Mouse (Mus musculus) testis, adult 2 months (tissue): ENCODE measurements around the gene Fblim1. TPM values are rescaled to one million over a fixed set of nuclear protein-coding genes. Genes with fewer than 3 reads are reported as not detected.

Experiments used
- H3K27ac ChIP-seq: fragments of 200-500 bp; 2 replicates; pipeline ENCODE4 v1.5.1; 2012; ENCODE audit warnings: low read depth, low read length; ENCODE audit not compliant: control insufficient read depth, insufficient read depth
- H3K27me3 ChIP-seq: fragments of 200-500 bp; 2 replicates; pipeline ENCODE4 v1.6.1; 2012; ENCODE audit warnings: mild to moderate bottlenecking, low read length, moderate library complexity; ENCODE audit not compliant: control insufficient read depth, insufficient read depth
- H3K36me3 ChIP-seq: fragments of 200-500 bp; 2 replicates; pipeline ENCODE4 v1.6.1; 2012; ENCODE audit warnings: mild to moderate bottlenecking, low read length; ENCODE audit not compliant: control insufficient read depth, insufficient read depth
- H3K4me1 ChIP-seq: fragments of 200-500 bp; 2 replicates; pipeline ENCODE4 v1.6.1; 2012; ENCODE audit warnings: low read length; ENCODE audit not compliant: control insufficient read depth, insufficient read depth
- H3K4me3 ChIP-seq: fragments of 200-500 bp; 2 replicates; pipeline ENCODE4 v1.5.1; 2012; ENCODE audit warnings: low read depth, mild to moderate bottlenecking, low read length, moderate library complexity, mixed read lengths; ENCODE audit not compliant: control insufficient read depth
- CTCF ChIP-seq: fragments of 200-500 bp; IDR thresholded peaks from 2 replicates; pipeline ENCODE4 v1.5.1; 2012; ENCODE audit warnings: low read depth, mild to moderate bottlenecking, inconsistent platforms, low read length, moderate library complexity; ENCODE audit not compliant: control insufficient read depth, insufficient read depth, insufficient replicate concordance
- POLR2A ChIP-seq: fragments of 200-500 bp; IDR thresholded peaks from 2 replicates; pipeline ENCODE4 v1.6.1; 2012; ENCODE audit warnings: low read depth, mild to moderate bottlenecking, inconsistent platforms, low read length, moderate library complexity; ENCODE audit not compliant: control insufficient read depth
- polyA plus RNA-seq: library from polyadenylated mRNA; depleted of rRNA; stranded (reverse); fragments of >200 nt; gene quantifications from 2 replicates; pipeline ENCODE4 v1.2.3, GENCODE M21; 2012

The Fblim1 gene
- polyA plus RNA-seq, 1 experiment = 3.1 TPM

GRCm38 (mm10) chr4:141538408-141539212 is 67.3 kb downstream of the Fblim1 start, which contains the start of gene Spen:
Gene Spen (minus strand): TSS chr4:141538597.
- H3K36me3 ChIP-seq = no peaks in the 10 kb centered on the region
- TF ChIP-seq CTCF (no peak), POLR2A (peak; percentile 61)
- peak within 1 kb of the TSS; percentile 83 for H3K27ac ChIP-seq
- peak within 1 kb of the TSS; percentile 96 for H3K4me3 ChIP-seq
- no peaks in the 10 kb centered on the region for H3K27me3 ChIP-seq
- peaks cover 21% of the 10 kb centered on the region for H3K4me1 ChIP-seq

GRCm38 (mm10) chr4:141537706-141538407 is 68.0 kb downstream of the Fblim1 start:
- Histone ChIP-seq H3K27ac (peak overlapping the region; percentile 68), H3K36me3 (no peaks in the 10 kb centered on the region), H3K4me1 (peaks cover 19% of the 10 kb centered on the region), H3K4me3 (peak overlapping the region; percentile 96), H3K27me3 (no peaks in the 10 kb centered on the region)
- TF ChIP-seq POLR2A = no peak
- no peak for TF ChIP-seq CTCF

- no peak for TF ChIP-seq POLR2A
- TF ChIP-seq CTCF = no peak
- Histone ChIP-seq H3K27me3 (no peaks in the 10 kb centered on the region), H3K27ac (peak overlapping the region; percentile 63), H3K4me1 (peaks cover 19% of the 10 kb centered on the region), H3K4me3 (peak overlapping the region; percentile 96), H3K36me3 (no peaks in the 10 kb centered on the region)
These were observed 68.7 kb downstream of the Fblim1 start for GRCm38 (mm10) chr4:141537226-141537610.

GRCm38 (mm10) chr4:141536291-141537225 is 69.3 kb downstream of the Fblim1 start:
- peak overlapping the region; percentile 96 for H3K4me3 ChIP-seq
- TF ChIP-seq CTCF (no peak), POLR2A (0 out of 2 replicates have a peak, but pooled peaks have one; percentile 9)
- no peaks in the 10 kb centered on the region for H3K36me3 ChIP-seq
- peak overlapping the region; percentile 63 for H3K27ac ChIP-seq
- no peaks in the 10 kb centered on the region for H3K27me3 ChIP-seq
- H3K4me1 ChIP-seq = peaks cover 19% of the 10 kb centered on the region

- no peaks in the 10 kb centered on the region for H3K27me3 ChIP-seq
- no peaks in the 10 kb centered on the region for H3K36me3 ChIP-seq
- TF ChIP-seq POLR2A (no peak), CTCF (no peak; the same call in 1 of the 2 replicates)
- peaks cover 19% of the 10 kb centered on the region for H3K4me1 ChIP-seq
- H3K4me3 ChIP-seq = no peak overlapping the region
- no peak overlapping the region for H3K27ac ChIP-seq
These were observed 70.8 kb downstream of the Fblim1 start for GRCm38 (mm10) chr4:141534947-141535680.

- Histone ChIP-seq H3K27ac (no peak overlapping the region), H3K27me3 (no peaks in the 10 kb centered on the region), H3K4me3 (no peak overlapping the region), H3K4me1 (peaks cover 18% of the 10 kb centered on the region), H3K36me3 (no peaks in the 10 kb centered on the region)
- TF ChIP-seq CTCF (no peak), POLR2A (no peak)
These were observed 74.9 kb downstream of the Fblim1 start for GRCm38 (mm10) chr4:141530979-141531378.
